Mouse (Mus musculus) adrenal gland (tissue): ENCODE data around the gene Hsph1.

Source experiments
- intact Hi-C: fragments of 180-260 bp; cut with DNase I; formaldehyde crosslinking; loops from one replicate; pipeline ENCODE4 v1.15.1; 2025
- long read RNA-seq, 2 experiments: library from polyadenylated mRNA; unstranded; transcript quantifications; one replicate each; pipeline ENCODE4 v2.0.0; 2020; ENCODE audit warnings: borderline replicate concordance in 1 of 2; ENCODE audit not compliant: insufficient replicate concordance in 1 of 2

Hsph1 gene
- long read RNA-seq, experiment 1, full-length matches to known transcripts, result 117 of 146 reads
- long read RNA-seq, experiment 1, partial matches to known transcripts, result 18 of 146 reads
- long read RNA-seq, experiment 1, other reads (novel, unspliced or antisense), result 11 of 146 reads
- long read RNA-seq, experiment 2, full-length matches to known transcripts, result 251 of 335 reads
- long read RNA-seq, experiment 2, partial matches to known transcripts, result 63 of 335 reads
- long read RNA-seq, experiment 2, other reads (novel, unspliced or antisense), result 21 of 335 reads

GRCm38 (mm10) chr5:149636075-149636920 is at the start of gene Hsph1:
TSS of gene Hsph1 (minus strand) at chr5:149636376.
- intact Hi-C loops, result loop anchor here (5.0 kb wide), 1 partner anchor 41 kb away; the partner anchor contains the start of gene B3glct

- intact Hi-C loops, result no loop called here
Measured at GRCm38 (mm10) chr5:149680946-149681345, 44.8 kb upstream of the Hsph1 start.

GRCm38 (mm10) chr5:149679886-149680285 is 43.7 kb upstream of the Hsph1 start:
- intact Hi-C loops, result loop anchor here (5.0 kb wide), 1 partner anchor 43 kb away; the partner anchor contains the start of gene Hsph1

GRCm38 (mm10) chr5:149679362-149679761 is 43.2 kb upstream of the Hsph1 start:
- intact Hi-C loops, result loop anchor here (5.0 kb wide), 1 partner anchor 42 kb away; the partner anchor contains the start of gene Hsph1

- intact Hi-C loops, result loop anchor here (5.0 kb wide), 1 partner anchor 42 kb away; the partner anchor contains the start of gene Hsph1
Measured at GRCm38 (mm10) chr5:149678990-149679348, 42.8 kb upstream of the Hsph1 start.

GRCm38 (mm10) chr5:149678100-149678989 is 42.2 kb upstream of the Hsph1 start, which contains the start of gene B3glct:
TSS of gene B3glct (plus strand) at chr5:149678230.
- intact Hi-C loops, result loop anchor here (5.0 kb wide), 1 partner anchor 41 kb away; the partner anchor contains the start of gene Hsph1

GRCm38 (mm10) chr5:149677196-149677595 is 41.0 kb upstream of the Hsph1 start:
- intact Hi-C loops, result loop anchor here (5.0 kb wide), 1 partner anchor 40 kb away; the partner anchor contains the start of gene Hsph1

- intact Hi-C loops, result no loop called here
Measured at GRCm38 (mm10) chr5:149663417-149663816, 27.2 kb upstream of the Hsph1 start.

- intact Hi-C loops, result no loop called here
Measured at GRCm38 (mm10) chr5:149662980-149663379, 26.8 kb upstream of the Hsph1 start.

- intact Hi-C loops, result no loop called here
Measured at GRCm38 (mm10) chr5:149661428-149661827, 25.3 kb upstream of the Hsph1 start.

- intact Hi-C loops, result no loop called here
Measured at GRCm38 (mm10) chr5:149659414-149659780, 23.2 kb upstream of the Hsph1 start.

- intact Hi-C loops, result no loop called here
Measured at GRCm38 (mm10) chr5:149658741-149659413, 22.7 kb upstream of the Hsph1 start.

GRCm38 (mm10) chr5:149658022-149658421 is 21.8 kb upstream of the Hsph1 start:
- intact Hi-C loops, result no loop called here

GRCm38 (mm10) chr5:149655636-149656035 is 19.5 kb upstream of the Hsph1 start:
- intact Hi-C loops, result no loop called here

GRCm38 (mm10) chr5:149650179-149650553 is 14.0 kb upstream of the Hsph1 start:
- intact Hi-C loops, result no loop called here

- intact Hi-C loops, result no loop called here
Measured at GRCm38 (mm10) chr5:149649499-149650178, 13.5 kb upstream of the Hsph1 start.

- intact Hi-C loops, result no loop called here
Measured at GRCm38 (mm10) chr5:149648895-149649406, 12.8 kb upstream of the Hsph1 start.

GRCm38 (mm10) chr5:149648196-149648595 is 12.0 kb upstream of the Hsph1 start:
- intact Hi-C loops, result no loop called here

GRCm38 (mm10) chr5:149647367-149648115 is 11.4 kb upstream of the Hsph1 start:
- intact Hi-C loops, result no loop called here
